Comparison of ENCODE assay signal across 8 mouse cellular contexts in genomic region chr13:88823522-88824419, GRCm38 (mm10). TPM values are rescaled to one million over a fixed set of nuclear protein-coding genes. Genes with fewer than 3 reads are reported as not detected.
A peak's percentile ranks its signal among the peaks of the same experiment; 100 is the strongest.
DNase-seq lines count a peak whose midpoint lies in the region; ATAC-seq lines count a peak whose summit lies in the region.

No protein-coding gene starts in this region.

- no peaks in the 10 kb centered on the region for H3K9me3 ChIP-seq in heart, embryonic 15.5 days (replicated peaks)
- no peaks in the 10 kb centered on the region for H3K9me3 ChIP-seq in hindbrain, embryonic 15.5 days
- no peaks in the 10 kb centered on the region for H3K9me3 ChIP-seq in midbrain, embryonic 13.5 days

- H3K27ac ChIP-seq in heart, embryonic 15.5 days: no peak overlapping the region
- peak overlapping the region; percentile 91 for H3K27ac ChIP-seq in hindbrain, embryonic 15.5 days (replicated peaks)
- peak overlapping the region; percentile 89 for H3K27ac ChIP-seq in midbrain, embryonic 13.5 days

- H3K9ac ChIP-seq in heart, embryonic 15.5 days: no peak overlapping the region; the same call in 1 of the 2 replicates
- peak overlapping the region; percentile 94 for H3K9ac ChIP-seq in hindbrain, embryonic 15.5 days
- H3K9ac ChIP-seq in midbrain, embryonic 13.5 days (replicated peaks): peak overlapping the region; percentile 92

- H3K4me1 ChIP-seq in heart, embryonic 15.5 days (replicated peaks): peaks cover 19% of the 10 kb centered on the region; the same call in 1 of the 2 replicates
- 0 out of 2 replicates have a peak, but pooled peaks cover 9% of the 10 kb centered on the region for H3K4me1 ChIP-seq in hindbrain, embryonic 15.5 days (replicated peaks)
- peaks cover 27% of the 10 kb centered on the region; the same call in 1 of the 2 replicates for H3K4me1 ChIP-seq in midbrain, embryonic 13.5 days (replicated peaks)

- peak overlapping the region; percentile 80 for H3K4me3 ChIP-seq in heart, embryonic 15.5 days
- peak overlapping the region; percentile 92 for H3K4me3 ChIP-seq in hindbrain, embryonic 15.5 days
- H3K4me3 ChIP-seq in midbrain, embryonic 13.5 days (replicated peaks): peak overlapping the region; percentile 86

- no peak for ATAC-seq in heart, embryonic 15.5 days (replicated peaks; ENCODE audit: insufficient number of reproducible peaks, insufficient read depth, low FRiP score, low read depth)
- peak; percentile 71 for ATAC-seq in hindbrain, embryonic 15.5 days (ENCODE audit: low FRiP score, low read depth)
- ATAC-seq in midbrain, embryonic 13.5 days: peak; percentile 80
- no peak for ATAC-seq in megakaryocyte-erythroid progenitor cell, adult 5-6 weeks (replicated peaks; ENCODE audit: low FRiP score, low TSS enrichment, poor library complexity, severe bottlenecking)

- no peak for DNase-seq in heart, postnatal 4 days
- DNase-seq in embryo, embryonic 11 days: peak; percentile 79
- DNase-seq in left cerebral cortex, postnatal 25 days (ENCODE audit: low spot score in 2 of 2): peak; percentile 69 to 80
- peak; percentile 11 for DNase-seq in testis, postnatal 14 days (ENCODE audit: low spot score)

- WGBS in heart, embryonic 15.5 days: 1% methylated on average over 25 of the region's 25 CpGs
- under 1% methylated on average over 25 of the region's 25 CpGs for WGBS in hindbrain, embryonic 15.5 days
- under 1% methylated on average over 25 of the region's 25 CpGs for WGBS in midbrain, embryonic 13.5 days

- intact Hi-C loops in left cerebral cortex, postnatal 25 days (cut with DNase I): loop anchor here (5.0 kb wide), 2 partner anchors 509 to 719 kb away; no protein-coding TSS in a partner anchor

- H3K4me2 ChIP-seq in heart, embryonic 15.5 days: peak overlapping the region; percentile 97
- H3K4me2 ChIP-seq in hindbrain, embryonic 15.5 days: peak overlapping the region; percentile 95
- H3K4me2 ChIP-seq in midbrain, embryonic 13.5 days (replicated peaks): peak overlapping the region; percentile 89

- no peaks in the 10 kb centered on the region for H3K36me3 ChIP-seq in heart, embryonic 15.5 days
- no peaks in the 10 kb centered on the region for H3K36me3 ChIP-seq in hindbrain, embryonic 15.5 days
- no peaks in the 10 kb centered on the region for H3K36me3 ChIP-seq in midbrain, embryonic 13.5 days

- H3K27me3 ChIP-seq in heart, embryonic 15.5 days: no peaks in the 10 kb centered on the region
- no peaks in the 10 kb centered on the region for H3K27me3 ChIP-seq in hindbrain, embryonic 15.5 days
- H3K27me3 ChIP-seq in midbrain, embryonic 13.5 days: no peaks in the 10 kb centered on the region

RNA-seq across cellular contexts. Expression of gene Edil3, which starts 2.5 kb away (rescaled TPM):
- 2.6 and 3.3 TPM in 2 replicates for polyA plus RNA-seq in heart, embryonic 15.5 days (2015; fragmentation: Nextera tagmentation; extraction: Ambion mirVana)
- total RNA-seq in heart, postnatal 4 days (2021): under 1 TPM; 0.45 to 0.47 TPM
- polyA plus RNA-seq in hindbrain, embryonic 15.5 days (2015; fragmentation: Nextera tagmentation; extraction: Ambion mirVana): 57.8 and 58.7 TPM in 2 replicates
- total RNA-seq in left cerebral cortex, postnatal 25 days (2021): 10 to 100 TPM; 85.2 to 87.7 TPM
- polyA plus RNA-seq in midbrain, embryonic 13.5 days (2015; fragmentation: Nextera tagmentation; extraction: Ambion mirVana): 50.1 and 56.9 TPM in 2 replicates
- not detected in 2 replicates for total RNA-seq in megakaryocyte-erythroid progenitor cell, adult 5-6 weeks (2014; fragmentation: Nextera tagmentation)
- total RNA-seq in megakaryocyte-erythroid progenitor cell, adult 5-6 weeks (2017): not detected in 2 replicates

Comparison
In these comparisons a context has a peak if more than half of its experiments do, and no peak if none do; other contexts are left out.
1. ATAC-seq: peak in hindbrain, embryonic 15.5 days (single experiment) and midbrain, embryonic 13.5 days (single experiment); none in heart, embryonic 15.5 days (single experiment) and megakaryocyte-erythroid progenitor cell, adult 5-6 weeks (single experiment).
2. RNA of gene Edil3, which starts 2.5 kb away (total RNA-seq): 85.2 to 87.7 TPM in left cerebral cortex, postnatal 25 days; 0.45 to 0.47 TPM in heart, postnatal 4 days and not detected in megakaryocyte-erythroid progenitor cell, adult 5-6 weeks; every median in the first group is over 10 times any median in the second.
3. Peak in every context shown above with its lines, with median percentiles within 50 percentile points of each other: H3K4me2 ChIP-seq and H3K4me3 ChIP-seq.